Mouse (Mus musculus): ENCODE measurements around the gene Naaladl2. TPM values are rescaled to one million over a fixed set of nuclear protein-coding genes. Genes with fewer than 3 reads are reported as not detected.

Naaladl2 gene
- polyA plus RNA-seq, 1 experiment from 2014 or later, result 6.4 TPM

DNA sequence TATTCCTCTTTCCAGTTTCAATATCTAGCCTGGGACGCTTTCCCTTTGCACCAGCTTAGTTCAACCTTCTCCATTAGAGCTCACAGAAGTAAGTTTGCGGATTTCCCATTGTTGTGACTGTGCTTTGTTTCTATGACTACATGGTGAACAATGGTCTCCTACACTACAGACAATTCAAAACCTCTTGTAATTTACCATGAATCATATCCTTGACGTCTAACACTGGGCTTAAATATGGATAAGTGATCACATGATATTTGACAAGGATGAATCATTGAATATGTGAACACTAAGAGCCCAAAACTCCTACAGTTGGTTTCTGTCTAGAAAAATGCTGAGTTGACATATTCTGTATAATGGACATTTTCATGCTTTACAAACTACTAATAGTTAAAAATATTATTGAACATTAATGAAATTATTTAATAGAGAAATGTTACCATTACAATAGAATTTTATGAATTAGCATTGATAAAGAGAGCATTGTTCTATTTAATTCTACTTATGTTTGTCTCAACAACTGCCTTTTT, 539.2 kb downstream of the Naaladl2 start:
- H3K4me2 ChIP-seq (replicated peaks; ENCODE audit: low read depth, low read length), result no peak overlapping the region
- H3K27me3 ChIP-seq (ENCODE audit: control insufficient read depth, insufficient read depth, low read length), result no peaks in the 10 kb centered on the region
- no peak overlapping the region for H3K4me3 ChIP-seq (ENCODE audit: low read depth, low read length)
- H3K9ac ChIP-seq (replicated peaks; ENCODE audit: low read depth, low read length), result no peak overlapping the region
- ATAC-seq (ENCODE audit: insufficient number of reproducible peaks, insufficient read depth, low FRiP score, low read depth), result no peak
- H3K36me3 ChIP-seq (ENCODE audit: control insufficient read depth, insufficient read depth, low read length), result no peaks in the 10 kb centered on the region
- WGBS, result 65% methylated on average over 3 of the region's 3 CpGs
- no peaks in the 10 kb centered on the region for H3K9me3 ChIP-seq (ENCODE audit: control insufficient read depth, low read depth, low read length)
- H3K4me1 ChIP-seq (ENCODE audit: control insufficient read depth, insufficient read depth, low read length), result no peaks in the 10 kb centered on the region
- H3K27ac ChIP-seq (ENCODE audit: low read length), result no peak overlapping the region

DNA sequence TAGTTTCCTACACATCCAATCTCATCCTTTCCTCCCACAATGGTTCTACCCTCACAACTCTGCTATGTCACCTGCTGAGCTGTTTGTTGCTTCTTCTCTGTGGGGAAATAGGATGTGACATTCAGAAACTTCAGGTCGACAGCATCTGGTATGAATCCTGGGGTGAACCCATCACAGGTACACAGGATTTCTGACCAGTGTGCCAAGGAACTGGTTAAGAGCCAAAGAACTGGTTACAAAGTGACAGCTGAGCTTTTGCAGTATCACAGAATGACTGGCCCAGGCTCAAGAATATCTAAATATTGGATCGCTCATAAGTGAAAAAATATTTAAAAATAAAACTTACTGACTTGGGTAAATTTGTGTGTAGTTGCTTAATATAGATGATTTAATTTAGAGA, 548.6 kb downstream of the Naaladl2 start:
- Histone ChIP-seq H3K4me1 (ENCODE audit: control insufficient read depth, insufficient read depth, low read length) (no peaks in the 10 kb centered on the region), H3K9me3 (ENCODE audit: control insufficient read depth, low read depth, low read length) (no peaks in the 10 kb centered on the region), H3K27ac (ENCODE audit: low read length) (no peak overlapping the region), H3K4me2 (replicated peaks; ENCODE audit: low read depth, low read length) (no peak overlapping the region), H3K36me3 (ENCODE audit: control insufficient read depth, insufficient read depth, low read length) (no peaks in the 10 kb centered on the region), H3K27me3 (ENCODE audit: control insufficient read depth, insufficient read depth, low read length) (no peaks in the 10 kb centered on the region), H3K4me3 (ENCODE audit: low read depth, low read length) (no peak overlapping the region), H3K9ac (replicated peaks; ENCODE audit: low read depth, low read length) (no peak overlapping the region)
- 63% methylated on average over 2 of the region's 2 CpGs for WGBS
- ATAC-seq (ENCODE audit: insufficient number of reproducible peaks, insufficient read depth, low FRiP score, low read depth), result no peak

DNA sequence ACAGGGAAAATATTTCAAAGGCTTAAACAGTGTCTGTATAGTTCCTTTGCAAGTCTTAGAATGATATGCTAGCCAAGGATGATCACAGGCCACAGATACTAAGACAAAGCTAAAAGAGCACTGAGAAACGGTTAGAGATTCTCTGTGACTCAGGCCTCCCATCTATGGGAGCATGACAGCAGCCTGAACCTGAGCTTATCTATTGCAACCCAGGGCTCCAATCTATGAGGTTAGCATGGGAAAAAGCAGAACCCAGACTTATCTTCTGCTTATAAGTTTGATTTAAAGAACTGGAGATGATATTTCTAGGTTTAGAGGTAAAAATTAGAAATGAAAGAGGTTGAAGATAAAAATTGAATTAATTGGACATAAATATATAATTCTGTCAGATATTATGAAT, 587.4 kb downstream of the Naaladl2 start:
- Histone ChIP-seq H3K9ac (replicated peaks; ENCODE audit: low read depth, low read length) (no peak overlapping the region), H3K36me3 (ENCODE audit: control insufficient read depth, insufficient read depth, low read length) (no peaks in the 10 kb centered on the region), H3K27ac (ENCODE audit: low read length) (no peak overlapping the region), H3K27me3 (ENCODE audit: control insufficient read depth, insufficient read depth, low read length) (no peaks in the 10 kb centered on the region), H3K9me3 (ENCODE audit: control insufficient read depth, low read depth, low read length) (no peaks in the 10 kb centered on the region), H3K4me1 (ENCODE audit: control insufficient read depth, insufficient read depth, low read length) (no peaks in the 10 kb centered on the region), H3K4me3 (ENCODE audit: low read depth, low read length) (no peak overlapping the region), H3K4me2 (replicated peaks; ENCODE audit: low read depth, low read length) (no peak overlapping the region)
- ATAC-seq (ENCODE audit: insufficient number of reproducible peaks, insufficient read depth, low FRiP score, low read depth), result no peak
- 86% methylated on average over 1 of the region's 1 CpGs for WGBS

DNA sequence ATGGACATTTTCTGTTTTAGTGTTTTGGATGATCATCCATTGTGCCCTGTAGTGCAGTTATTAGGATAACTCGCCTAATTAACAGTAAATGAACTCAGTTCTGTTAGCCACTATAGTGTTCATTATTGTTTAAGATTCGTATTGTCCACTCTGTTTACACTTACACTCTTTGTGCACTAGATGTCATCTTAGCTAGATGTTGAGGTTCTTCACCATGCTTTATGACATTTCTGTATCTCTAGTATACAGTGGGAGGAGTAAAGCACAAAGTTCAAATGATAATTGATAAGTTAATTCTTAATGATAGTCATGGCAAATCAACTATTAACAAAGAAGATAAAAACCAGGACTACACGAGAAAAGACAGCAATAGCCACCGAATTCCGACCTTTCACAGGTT, 590.4 kb downstream of the Naaladl2 start:
- Histone ChIP-seq H3K4me1 (ENCODE audit: control insufficient read depth, insufficient read depth, low read length) (no peaks in the 10 kb centered on the region), H3K27ac (ENCODE audit: low read length) (no peak overlapping the region), H3K27me3 (ENCODE audit: control insufficient read depth, insufficient read depth, low read length) (no peaks in the 10 kb centered on the region), H3K9ac (replicated peaks; ENCODE audit: low read depth, low read length) (no peak overlapping the region), H3K9me3 (ENCODE audit: control insufficient read depth, low read depth, low read length) (no peaks in the 10 kb centered on the region), H3K36me3 (ENCODE audit: control insufficient read depth, insufficient read depth, low read length) (no peaks in the 10 kb centered on the region), H3K4me3 (ENCODE audit: low read depth, low read length) (no peak overlapping the region), H3K4me2 (replicated peaks; ENCODE audit: low read depth, low read length) (no peak overlapping the region)
- no peak for ATAC-seq (ENCODE audit: insufficient number of reproducible peaks, insufficient read depth, low FRiP score, low read depth)
- WGBS, result 78% methylated on average over 5 of the region's 5 CpGs

DNA sequence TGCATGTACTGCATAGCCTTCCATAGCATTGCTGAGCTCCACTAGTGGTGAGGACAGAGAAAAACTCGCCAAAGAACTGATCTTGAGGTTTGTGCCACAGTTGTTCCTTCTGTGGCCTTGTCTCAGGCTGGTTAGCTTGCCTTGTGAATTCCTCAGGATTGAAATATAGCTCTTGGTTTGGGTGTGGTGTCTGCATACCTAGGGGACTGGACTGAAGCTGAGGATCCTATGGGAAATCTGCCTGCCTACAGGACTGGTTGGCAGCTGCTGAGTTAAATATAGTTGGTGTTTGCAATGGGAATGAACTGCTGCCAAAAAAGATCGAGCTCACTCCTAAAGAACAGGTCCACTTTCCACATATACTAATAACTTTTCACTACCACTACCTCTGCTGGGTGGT, 591.4 kb downstream of the Naaladl2 start:
- Histone ChIP-seq H3K9me3 (ENCODE audit: control insufficient read depth, low read depth, low read length) (no peaks in the 10 kb centered on the region), H3K27ac (ENCODE audit: low read length) (no peak overlapping the region), H3K36me3 (ENCODE audit: control insufficient read depth, insufficient read depth, low read length) (no peaks in the 10 kb centered on the region), H3K4me3 (ENCODE audit: low read depth, low read length) (no peak overlapping the region), H3K27me3 (ENCODE audit: control insufficient read depth, insufficient read depth, low read length) (no peaks in the 10 kb centered on the region), H3K4me2 (replicated peaks; ENCODE audit: low read depth, low read length) (no peak overlapping the region), H3K9ac (replicated peaks; ENCODE audit: low read depth, low read length) (no peak overlapping the region), H3K4me1 (ENCODE audit: control insufficient read depth, insufficient read depth, low read length) (no peaks in the 10 kb centered on the region)
- ATAC-seq (ENCODE audit: insufficient number of reproducible peaks, insufficient read depth, low FRiP score, low read depth), result no peak
- 68% methylated on average over 2 of the region's 2 CpGs for WGBS

DNA sequence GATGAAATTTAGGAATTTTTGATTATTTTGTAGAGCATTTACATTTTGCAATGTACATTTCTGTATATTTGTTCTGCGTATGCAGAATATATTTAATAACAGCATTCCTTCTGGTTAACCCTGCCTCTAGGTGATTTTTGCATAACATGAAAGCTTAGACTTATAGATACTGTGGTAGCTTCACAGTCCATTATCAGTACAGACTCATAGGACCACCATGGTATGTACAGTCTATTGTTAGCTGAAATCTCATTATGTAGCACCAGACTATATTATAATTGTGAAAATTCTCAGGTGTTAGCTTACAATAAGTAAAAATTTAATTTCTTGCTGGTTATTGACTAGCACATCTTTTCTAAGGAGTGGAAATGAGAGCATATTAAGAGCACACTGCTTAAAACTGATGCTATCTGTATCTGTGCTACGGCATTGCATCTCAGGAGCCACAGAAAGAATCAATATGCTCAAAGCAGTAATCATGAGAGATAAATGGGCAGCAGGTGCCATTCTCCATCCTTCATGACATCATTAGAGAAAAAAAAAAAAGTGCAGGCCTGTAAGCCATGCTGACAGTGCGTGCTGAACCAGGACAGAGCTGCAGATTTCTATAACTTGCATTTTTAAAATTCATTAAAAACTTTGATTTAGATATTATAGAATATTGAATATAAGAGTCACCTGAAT, 610.1 kb downstream of the Naaladl2 start:
- ATAC-seq (ENCODE audit: insufficient number of reproducible peaks, insufficient read depth, low FRiP score, low read depth), result no peak
- Histone ChIP-seq H3K36me3 (ENCODE audit: control insufficient read depth, insufficient read depth, low read length) (no peaks in the 10 kb centered on the region), H3K4me3 (ENCODE audit: low read depth, low read length) (no peak overlapping the region), H3K27ac (ENCODE audit: low read length) (no peak overlapping the region), H3K4me1 (ENCODE audit: control insufficient read depth, insufficient read depth, low read length) (no peaks in the 10 kb centered on the region), H3K27me3 (ENCODE audit: control insufficient read depth, insufficient read depth, low read length) (no peaks in the 10 kb centered on the region), H3K9me3 (ENCODE audit: control insufficient read depth, low read depth, low read length) (no peaks in the 10 kb centered on the region), H3K9ac (replicated peaks; ENCODE audit: low read depth, low read length) (no peak overlapping the region), H3K4me2 (replicated peaks; ENCODE audit: low read depth, low read length) (no peak overlapping the region)
- 89% methylated on average over 3 of the region's 3 CpGs for WGBS

DNA sequence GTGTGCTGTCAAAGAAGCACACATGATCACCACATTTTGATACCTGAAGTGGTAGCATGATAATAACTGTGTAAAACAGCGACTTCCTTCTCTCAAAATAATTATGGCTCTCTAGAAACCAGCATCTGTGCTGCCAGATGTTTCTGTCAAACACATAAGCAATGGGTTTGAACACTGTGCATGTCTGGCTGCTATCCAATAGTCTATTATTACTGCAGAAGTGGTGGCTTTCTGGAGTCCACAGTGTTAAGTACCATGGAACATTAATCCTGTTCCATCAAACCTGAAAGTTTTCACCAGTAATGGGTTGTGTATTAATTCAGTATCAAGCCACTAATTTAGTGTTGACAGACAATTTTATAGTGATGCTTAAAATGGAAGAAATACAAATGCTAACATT, 629.1 kb downstream of the Naaladl2 start:
- no peak overlapping the region for H3K4me3 ChIP-seq (ENCODE audit: low read depth, low read length)
- no peaks in the 10 kb centered on the region for H3K4me1 ChIP-seq (ENCODE audit: control insufficient read depth, insufficient read depth, low read length)
- no peak overlapping the region for H3K4me2 ChIP-seq (replicated peaks; ENCODE audit: low read depth, low read length)
- H3K36me3 ChIP-seq (ENCODE audit: control insufficient read depth, insufficient read depth, low read length), result no peaks in the 10 kb centered on the region
- H3K27ac ChIP-seq (ENCODE audit: low read length), result no peak overlapping the region
- WGBS, result 23% methylated on average over 1 of the region's 1 CpGs
- no peak; the same call in 1 of the 2 replicates for ATAC-seq (ENCODE audit: insufficient number of reproducible peaks, insufficient read depth, low FRiP score, low read depth)
- H3K9me3 ChIP-seq (ENCODE audit: control insufficient read depth, low read depth, low read length), result no peaks in the 10 kb centered on the region
- H3K27me3 ChIP-seq (ENCODE audit: control insufficient read depth, insufficient read depth, low read length), result no peaks in the 10 kb centered on the region
- no peak overlapping the region for H3K9ac ChIP-seq (replicated peaks; ENCODE audit: low read depth, low read length)

DNA sequence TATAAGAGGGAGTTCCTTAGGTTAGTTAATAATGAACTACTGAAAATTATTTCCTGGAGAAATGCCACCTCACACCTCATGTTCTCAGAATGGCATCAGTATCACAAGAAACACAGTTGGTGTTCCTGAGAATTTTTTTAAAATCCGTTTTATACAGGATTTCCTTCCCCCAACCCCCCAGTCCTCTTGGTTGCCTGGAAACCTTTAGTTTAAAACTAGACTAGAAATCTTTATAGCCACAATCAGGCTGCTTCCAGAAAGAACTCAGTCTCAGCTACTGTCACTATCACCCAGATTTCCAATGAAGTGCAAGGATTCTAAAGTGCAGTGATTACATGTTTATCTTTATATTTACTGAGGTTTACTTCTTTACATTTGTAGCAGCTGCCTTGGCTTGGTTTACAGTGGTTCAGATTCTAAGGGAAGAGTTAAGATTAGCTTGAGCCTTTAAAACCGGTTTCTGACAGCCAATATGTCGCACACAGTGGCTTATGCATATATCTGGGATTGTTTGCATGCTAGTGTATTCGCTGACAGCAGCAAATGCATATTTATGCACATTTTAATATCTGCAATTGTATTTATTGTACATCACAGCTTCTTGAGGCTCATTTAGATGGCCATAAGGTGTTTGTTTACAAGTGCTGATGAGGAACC, 657.5 kb downstream of the Naaladl2 start:
- Histone ChIP-seq H3K4me3 (ENCODE audit: low read depth, low read length) (no peak overlapping the region), H3K4me1 (ENCODE audit: control insufficient read depth, insufficient read depth, low read length) (no peaks in the 10 kb centered on the region), H3K4me2 (replicated peaks; ENCODE audit: low read depth, low read length) (no peak overlapping the region), H3K9ac (replicated peaks; ENCODE audit: low read depth, low read length) (no peak overlapping the region), H3K27me3 (ENCODE audit: control insufficient read depth, insufficient read depth, low read length) (no peaks in the 10 kb centered on the region), H3K9me3 (ENCODE audit: control insufficient read depth, low read depth, low read length) (no peaks in the 10 kb centered on the region), H3K36me3 (ENCODE audit: control insufficient read depth, insufficient read depth, low read length) (no peaks in the 10 kb centered on the region), H3K27ac (ENCODE audit: low read length) (no peak overlapping the region)
- 60% methylated on average over 4 of the region's 4 CpGs for WGBS
- ATAC-seq (ENCODE audit: insufficient number of reproducible peaks, insufficient read depth, low FRiP score, low read depth), result no peak
